Mouse (Mus musculus) left cerebral cortex, adult 18-20 months (tissue): Measurements from ENCODE around the gene Nfyb. TPM values are rescaled to one million over a fixed set of nuclear protein-coding genes. Genes with fewer than 3 reads are reported as not detected.

ENCODE experiments used
- DNase-seq, 2 experiments: peaks; one replicate each; pipeline ENCODE4 v3.0.0; 2021 to 2022; ENCODE audit warnings: low spot score in 2 of 2, mixed read lengths in 1 of 2
- total RNA-seq, 2 experiments: library from RNA; stranded (reverse); gene quantifications; 2 replicates each; pipeline ENCODE4 v1.2.3; 2021

Gene Nfyb
- total RNA-seq, 2 experiments from 2014 or later = 60.1 to 63.2 TPM

- DNase-seq = no peak
Measured at GRCm38 (mm10) chr10:82780322-82780721, 16.4 kb upstream of the Nfyb start.

GRCm38 (mm10) chr10:82779831-82780230, 15.9 kb upstream of the Nfyb start:
- DNase-seq = no peak

- DNase-seq = no peak
Measured at GRCm38 (mm10) chr10:82778791-82779549, 15.0 kb upstream of the Nfyb start.

- DNase-seq = no peak
Measured at GRCm38 (mm10) chr10:82777886-82778285, 13.9 kb upstream of the Nfyb start.

- DNase-seq = no peak
Measured at GRCm38 (mm10) chr10:82777075-82777474, 13.1 kb upstream of the Nfyb start.

GRCm38 (mm10) chr10:82774841-82775240, 10.9 kb upstream of the Nfyb start:
- no peak for DNase-seq

- DNase-seq = no peak
Measured at GRCm38 (mm10) chr10:82771595-82772170, 7.7 kb upstream of the Nfyb start.

GRCm38 (mm10) chr10:82770713-82771112, 6.8 kb upstream of the Nfyb start:
- DNase-seq = no peak

GRCm38 (mm10) chr10:82768901-82769300, 5.0 kb upstream of the Nfyb start:
- no peak for DNase-seq

- DNase-seq = no peak
Measured at GRCm38 (mm10) chr10:82762756-82763681, 925 bp downstream of the Nfyb start.

- DNase-seq = peak; percentile 41 to 47
Measured at GRCm38 (mm10) chr10:82761037-82761811, 2.7 kb downstream of the Nfyb start.

GRCm38 (mm10) chr10:82759706-82760105, 4.2 kb downstream of the Nfyb start:
- DNase-seq = no peak

- DNase-seq = no peak
Measured at GRCm38 (mm10) chr10:82758878-82759277, 5.1 kb downstream of the Nfyb start.

GRCm38 (mm10) chr10:82758368-82758767, 5.6 kb downstream of the Nfyb start:
- DNase-seq = no peak

GRCm38 (mm10) chr10:82757341-82757740, 6.6 kb downstream of the Nfyb start:
- no peak for DNase-seq

- DNase-seq = no peak
Measured at GRCm38 (mm10) chr10:82756466-82756865, 7.5 kb downstream of the Nfyb start.

GRCm38 (mm10) chr10:82755213-82755890, 8.6 kb downstream of the Nfyb start:
- DNase-seq = no peak

- no peak for DNase-seq
Measured at GRCm38 (mm10) chr10:82754642-82755041, 9.3 kb downstream of the Nfyb start.

GRCm38 (mm10) chr10:82752921-82753320, 11.0 kb downstream of the Nfyb start:
- DNase-seq = no peak

- no peak for DNase-seq
Measured at GRCm38 (mm10) chr10:82750778-82751177, 13.2 kb downstream of the Nfyb start.
